Mouse (Mus musculus) retina, adult 2 months (tissue): ENCODE measurements at regions not wholly inside any gene's neighbourhood (a gene's known extent, or its start where the extent isn't known, plus 50 kb on each side); places are given as distances from the start of the nearest gene placed in this dataset.

Experiments
- DNase-seq: peaks from one replicate; pipeline ENCODE4 v3.0.0-alpha.2; 2012; ENCODE audit warnings: low read depth, low spot score

DNA sequence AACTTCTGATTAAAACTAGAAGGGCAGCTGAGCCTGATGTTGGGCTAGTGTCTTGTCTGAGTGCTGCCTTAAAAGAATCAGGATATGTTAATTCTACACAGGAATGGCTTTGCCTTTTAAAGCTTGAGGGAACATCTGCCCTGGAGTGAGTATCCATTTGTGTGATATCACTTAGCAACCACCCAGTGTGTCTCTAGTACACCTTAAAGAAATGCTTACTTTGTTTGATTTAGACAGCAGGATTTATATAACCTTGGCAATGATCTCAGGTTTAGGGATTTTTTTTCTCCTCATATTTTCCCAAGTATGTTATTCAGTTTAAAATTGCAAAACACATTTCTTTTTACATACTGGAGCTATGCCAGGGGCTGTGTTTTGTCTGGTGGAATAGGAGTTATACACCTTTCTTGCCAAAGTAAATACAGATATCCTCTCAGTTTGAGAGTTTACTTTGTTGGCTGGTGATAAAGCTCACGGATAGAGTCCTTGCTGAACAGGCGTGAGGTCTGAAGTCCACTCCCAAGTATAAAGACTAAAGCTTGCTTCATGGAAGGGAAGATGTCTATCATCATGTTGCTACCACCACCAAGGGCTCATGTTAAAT is 206.6 kb downstream of the Rsl24d1 start:
- no peak for DNase-seq

GRCm38 (mm10) chr9:73331066-73331465 is 217.8 kb downstream of the Rsl24d1 start:
- no peak for DNase-seq

DNA sequence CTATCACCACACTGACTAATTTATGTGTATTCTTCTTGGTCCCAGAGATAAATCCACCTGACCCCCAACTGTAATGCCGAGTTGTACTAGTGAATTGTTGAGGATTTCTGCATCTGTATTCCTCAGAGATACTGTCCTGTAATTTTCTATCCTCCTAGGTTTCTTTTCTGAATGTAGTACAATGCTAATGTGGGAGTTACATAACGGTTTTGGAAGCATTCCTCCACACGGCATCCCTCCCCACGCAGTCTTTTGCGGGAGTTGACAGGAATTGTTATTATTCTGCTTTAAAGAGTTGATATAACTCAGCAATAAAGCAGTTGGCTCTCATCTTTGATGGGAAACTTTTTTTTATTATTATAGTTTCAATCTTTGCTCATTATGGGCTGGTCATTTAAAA is 222.8 kb downstream of the Rsl24d1 start:
- DNase-seq, result no peak

DNA sequence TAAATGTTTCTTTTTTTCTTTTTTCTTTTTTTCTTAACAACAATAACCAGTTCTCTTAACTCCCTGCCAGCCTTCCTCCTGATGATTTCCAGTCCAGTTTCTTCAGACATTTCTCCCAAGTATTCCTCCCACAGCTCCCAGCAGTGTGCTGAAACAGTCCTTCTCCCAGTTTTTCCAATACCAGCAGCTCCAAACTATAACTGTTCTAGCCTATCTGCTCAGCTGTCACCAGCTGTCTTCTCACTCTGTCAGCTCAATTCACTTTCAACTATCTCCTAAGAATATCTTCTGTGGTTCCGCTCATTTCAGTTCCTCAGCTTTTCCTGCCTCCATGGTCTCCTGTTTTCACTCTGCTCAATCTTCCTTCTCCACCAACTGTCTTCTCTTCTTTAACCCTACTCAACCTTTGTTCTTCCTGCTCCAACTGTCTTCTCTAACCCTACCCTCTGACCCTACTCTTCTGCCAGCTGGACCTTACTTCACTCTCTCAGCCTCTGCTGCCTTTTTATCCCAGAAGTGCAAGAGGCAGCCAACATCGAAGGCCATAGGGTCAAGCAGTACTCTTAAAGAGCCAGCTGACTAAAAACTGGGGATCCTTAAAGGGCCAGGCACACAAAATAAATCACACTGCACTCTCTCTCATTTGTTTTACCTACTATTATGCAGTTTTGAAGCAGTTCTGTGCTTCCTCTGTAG is 224.0 kb downstream of the Rsl24d1 start:
- DNase-seq, result no peak

- no peak for DNase-seq
These were observed 242.7 kb downstream of the Rsl24d1 start for GRCm38 (mm10) chr9:73355876-73356275.

GRCm38 (mm10) chr9:73358968-73359367 is 245.7 kb downstream of the Rsl24d1 start:
- DNase-seq, result no peak

DNA sequence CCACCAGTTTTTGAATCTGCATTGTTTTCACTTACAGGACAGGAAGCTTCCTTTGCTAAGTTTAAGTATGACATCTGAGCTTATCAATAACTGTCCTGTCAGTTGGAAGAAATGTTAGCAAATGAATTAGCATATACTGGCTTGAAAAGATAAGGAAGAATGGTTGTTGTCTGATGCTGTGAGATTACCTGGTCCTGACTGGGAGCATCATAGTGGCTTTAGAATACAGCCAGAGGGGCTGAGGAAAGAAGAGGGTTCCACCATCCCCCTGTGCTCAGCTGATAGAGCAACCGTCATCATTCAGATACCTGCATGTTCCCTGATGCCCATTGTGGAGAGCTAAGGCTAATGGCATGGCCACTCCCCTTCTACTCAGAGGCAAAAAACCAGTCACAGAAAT is 267.5 kb downstream of the Rsl24d1 start:
- no peak for DNase-seq

- DNase-seq, result no peak
These were observed 278.8 kb downstream of the Rsl24d1 start for GRCm38 (mm10) chr9:73392036-73392435.

DNA sequence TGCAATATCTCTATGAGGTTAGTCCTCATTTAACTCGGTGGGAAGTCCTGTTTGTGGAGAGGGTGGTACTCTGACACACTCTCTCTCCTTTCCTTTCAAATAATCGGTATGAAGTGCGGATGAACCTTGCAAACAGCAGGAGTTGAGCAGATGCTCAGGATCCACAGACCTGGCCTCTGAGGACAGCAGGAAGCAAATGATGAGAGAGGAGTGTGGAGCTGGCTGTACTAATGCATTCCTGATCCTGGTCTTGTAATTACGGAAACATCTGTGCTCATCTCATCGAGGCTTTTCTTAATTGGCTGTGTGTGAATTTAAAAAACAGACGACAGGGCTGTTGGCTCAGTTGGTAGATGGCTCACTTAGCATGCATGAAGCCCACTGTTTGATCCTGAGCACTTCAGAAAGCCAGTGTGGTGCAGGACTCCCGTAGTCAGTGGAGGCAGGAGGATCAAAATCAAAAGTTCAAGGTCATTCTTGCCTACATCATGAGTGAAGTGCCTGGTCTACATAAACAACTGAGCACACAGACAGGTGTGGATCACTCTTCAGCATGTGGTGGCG is 300.2 kb downstream of the Rsl24d1 start:
- no peak for DNase-seq

DNA sequence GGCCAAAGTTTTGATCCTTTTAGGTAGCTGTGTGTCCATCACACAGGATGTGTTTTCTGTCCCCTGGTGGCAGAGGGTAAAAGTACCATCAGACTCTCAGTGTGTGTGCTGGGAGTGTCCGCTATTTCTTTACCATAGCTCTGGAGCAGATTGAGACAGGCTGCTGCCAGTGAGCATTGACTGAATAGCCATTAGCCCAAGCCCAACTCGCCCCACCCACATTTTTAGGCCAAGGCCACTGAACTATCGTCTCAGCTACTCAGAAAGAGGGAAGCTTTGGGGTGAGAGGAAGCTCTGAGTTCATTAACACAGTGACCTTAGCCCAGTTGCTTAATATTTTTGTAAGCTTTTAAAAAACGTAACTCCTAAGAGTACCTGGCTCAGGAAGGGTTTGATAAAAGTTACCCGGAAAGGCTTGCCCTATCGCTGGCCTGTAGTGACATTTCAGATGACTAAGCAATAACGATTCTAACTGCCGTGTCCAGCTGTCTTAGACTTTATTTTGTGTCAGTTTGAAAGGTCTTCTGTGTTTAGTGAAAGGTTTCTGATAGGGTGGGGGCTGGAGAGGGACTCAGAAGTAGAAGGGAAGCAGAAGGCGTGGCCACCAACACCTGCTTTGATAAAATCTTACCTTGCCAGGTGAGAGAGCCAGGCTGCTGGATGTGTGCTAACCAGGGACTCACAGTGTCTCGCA is 303.0 kb downstream of the Rsl24d1 start:
- DNase-seq, result no peak
